Mouse (Mus musculus): ENCODE data around the gene Fut11.

Gene Fut11

GRCm38 (mm10) chr14:20723006-20723405, 28.2 kb downstream of the Fut11 start:
- no peak for DNase-seq

DNA sequence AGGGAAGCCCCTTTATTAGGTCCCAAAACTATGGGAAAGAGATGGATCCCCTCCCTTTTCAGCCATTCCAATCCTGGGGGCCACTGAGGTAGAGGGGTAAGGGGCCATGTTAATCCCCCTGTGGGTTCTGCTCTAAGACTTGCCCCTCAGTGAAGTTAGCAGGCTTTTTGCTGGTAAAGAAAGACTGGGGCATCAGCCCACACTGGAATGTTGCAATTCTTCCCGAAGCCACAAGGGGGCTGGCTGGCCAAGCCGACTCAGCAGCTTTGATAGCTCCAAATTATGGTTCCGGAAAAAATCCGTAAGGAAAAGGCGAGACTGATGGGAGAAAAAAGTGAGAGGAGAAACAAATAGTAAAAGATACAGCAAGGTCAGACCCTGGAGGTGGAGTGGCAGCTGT, 29.3 kb downstream of the Fut11 start:
- peak; percentile 69 for DNase-seq

GRCm38 (mm10) chr14:20725660-20726339, 31.0 kb downstream of the Fut11 start:
- DNase-seq: no peak

DNA sequence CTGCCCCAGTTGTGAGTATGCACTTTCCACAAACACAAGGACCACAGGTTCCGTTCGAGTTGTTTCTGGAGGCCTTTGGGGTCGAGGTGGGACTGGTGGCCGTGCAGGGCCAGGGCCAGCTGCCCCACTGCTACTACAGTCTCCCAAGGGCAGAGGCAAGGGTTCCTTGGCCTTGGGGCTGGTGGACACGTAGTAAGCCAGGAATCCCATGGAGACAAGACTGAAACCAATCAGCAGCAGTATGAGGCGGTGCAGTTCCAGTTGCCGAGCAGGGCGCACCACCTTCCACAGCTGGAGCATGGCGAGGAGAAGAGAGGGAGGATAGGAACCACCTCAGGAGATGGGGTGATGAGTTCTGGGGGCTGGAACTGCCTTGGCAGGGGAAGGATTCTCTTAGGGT, 35.1 kb downstream of the Fut11 start:
- no peak for DNase-seq

GRCm38 (mm10) chr14:20730853-20731602, 36.3 kb downstream of the Fut11 start:
- no peak for DNase-seq

GRCm38 (mm10) chr14:20733041-20733951, 38.5 kb downstream of the Fut11 start:
- no peak for DNase-seq

DNA sequence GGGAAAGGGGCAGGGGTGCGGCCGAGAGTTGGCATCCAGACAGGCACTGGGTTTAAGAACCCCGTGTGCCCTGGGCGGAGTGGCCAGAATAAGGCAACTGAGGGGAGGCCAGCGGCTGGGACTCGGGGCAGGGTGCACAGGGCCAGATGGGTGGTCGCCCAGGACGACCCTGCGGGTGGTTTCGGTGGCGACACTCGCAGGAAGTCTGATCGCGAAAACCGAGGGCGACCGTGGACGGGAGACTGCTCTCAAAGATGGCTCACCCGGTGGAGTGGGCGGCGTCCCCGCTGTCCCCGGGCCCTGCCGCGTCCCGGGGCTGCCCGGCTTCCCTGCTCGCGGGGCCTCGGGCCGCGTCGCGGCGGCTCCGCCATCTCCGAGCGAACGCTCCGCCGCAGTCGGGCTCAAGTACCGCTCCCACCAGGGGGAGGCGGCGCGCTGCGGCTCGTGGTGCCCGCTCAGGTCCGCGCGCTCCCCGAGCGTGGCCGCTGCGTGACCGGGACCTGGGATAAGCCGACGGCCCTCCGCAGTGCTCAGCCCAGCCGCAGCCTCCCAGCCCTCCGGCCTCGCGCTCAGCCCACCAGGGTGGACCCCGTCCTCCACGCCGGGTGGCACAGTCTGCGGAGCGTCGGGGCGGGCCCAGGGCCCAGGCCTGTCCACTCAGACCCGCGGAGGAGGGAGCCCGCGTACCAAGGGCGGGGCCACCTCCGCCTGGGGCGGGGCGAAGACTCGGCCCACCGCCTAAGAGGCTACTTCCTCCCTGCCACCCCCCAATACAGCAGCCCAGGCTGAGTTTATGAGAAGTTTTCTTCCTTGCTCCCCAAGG, 39.4 kb downstream of the Fut11 start, which contains the start of gene Ndst2:
Gene Ndst2 (minus strand): TSS at position 611 of the 823 bp plus-strand sequence.
- DNase-seq: peak; percentile 85

DNA sequence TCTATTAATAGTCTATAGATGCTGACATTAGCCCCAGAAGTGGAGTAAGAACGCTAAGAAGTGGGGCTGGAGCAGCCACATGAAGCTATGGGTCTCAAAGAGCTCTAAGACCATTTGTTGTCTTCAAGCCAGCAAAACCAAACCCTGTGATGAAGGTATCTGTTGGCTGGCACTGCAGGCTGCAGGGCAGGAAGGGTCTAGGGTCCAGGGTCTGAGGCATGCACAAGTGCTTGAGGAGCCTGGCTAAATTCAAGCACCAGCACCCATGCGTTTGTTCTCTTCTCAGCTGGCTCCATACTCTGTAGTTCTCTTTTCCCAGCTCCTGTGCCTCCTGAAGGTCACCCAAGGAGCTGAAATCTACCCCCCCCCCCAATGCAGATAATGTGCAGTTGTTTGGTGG, 40.3 kb downstream of the Fut11 start:
- DNase-seq: no peak

- DNase-seq: no peak
Measured at GRCm38 (mm10) chr14:20735892-20736390, 41.2 kb downstream of the Fut11 start.

DNA sequence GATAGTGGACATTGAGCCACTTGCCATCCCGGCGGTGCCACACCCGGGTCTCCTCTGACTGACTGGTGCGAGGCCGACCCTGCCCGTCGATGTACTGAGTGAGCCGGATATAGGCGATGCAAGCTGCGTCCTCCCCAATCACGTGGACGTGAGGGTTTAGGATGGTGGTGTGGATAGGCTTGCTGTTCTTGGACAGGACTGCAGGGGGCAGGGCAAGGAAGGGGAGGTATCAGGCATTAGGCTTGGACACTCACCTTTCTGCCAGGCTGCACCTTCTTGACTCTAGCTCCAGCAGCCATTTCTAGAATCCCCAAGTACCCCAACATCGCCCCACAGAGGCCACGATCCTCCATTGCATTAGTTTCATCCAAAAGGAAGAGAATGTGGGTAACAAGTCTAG, 42.5 kb downstream of the Fut11 start:
- DNase-seq: peak; percentile 55

DNA sequence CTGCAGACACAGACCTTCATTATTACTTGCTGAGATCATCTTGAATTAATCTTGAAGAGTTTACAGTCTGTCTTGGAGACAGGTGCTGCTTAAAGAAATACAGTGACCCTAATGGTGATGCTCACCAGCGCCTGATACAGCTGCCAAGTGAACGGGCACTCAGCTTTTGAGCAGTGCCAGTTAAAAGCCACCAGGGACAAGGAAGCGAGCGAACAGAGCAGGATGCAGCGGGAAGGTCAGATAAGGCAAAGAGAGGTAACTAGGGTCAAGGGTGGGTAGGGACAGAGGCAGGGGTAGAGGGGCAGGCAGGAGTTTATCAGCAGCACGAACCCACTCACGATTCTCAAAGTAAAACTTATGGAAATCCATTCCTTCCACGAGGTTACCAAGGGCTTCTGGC, 43.7 kb downstream of the Fut11 start:
- no peak for DNase-seq

GRCm38 (mm10) chr14:20741301-20741700, 46.5 kb downstream of the Fut11 start:
- DNase-seq: no peak

- DNase-seq: no peak
Measured at GRCm38 (mm10) chr14:20743614-20744013, 48.8 kb downstream of the Fut11 start.

- no peak for DNase-seq
Measured at GRCm38 (mm10) chr14:20746935-20747334, 52.2 kb downstream of the Fut11 start.

DNA sequence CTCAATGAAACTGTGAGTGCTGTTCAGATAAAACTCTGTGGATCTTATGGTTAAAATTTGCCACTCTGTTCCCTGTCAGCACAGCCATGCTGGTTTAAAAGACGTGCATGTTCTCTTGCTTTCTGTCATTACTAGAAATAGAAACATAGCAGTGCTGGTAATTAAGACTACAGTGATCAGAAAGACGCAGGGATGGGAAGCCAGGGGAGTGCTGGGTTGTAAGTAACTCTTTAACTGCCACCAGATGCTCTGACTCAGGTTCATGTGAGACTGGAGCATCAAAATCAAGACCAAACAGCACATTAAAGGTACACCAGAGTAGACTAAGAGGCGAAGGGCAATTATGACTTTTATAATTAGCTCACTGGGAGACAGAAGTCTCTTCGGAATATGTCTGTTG, 53.6 kb downstream of the Fut11 start:
- DNase-seq: no peak

DNA sequence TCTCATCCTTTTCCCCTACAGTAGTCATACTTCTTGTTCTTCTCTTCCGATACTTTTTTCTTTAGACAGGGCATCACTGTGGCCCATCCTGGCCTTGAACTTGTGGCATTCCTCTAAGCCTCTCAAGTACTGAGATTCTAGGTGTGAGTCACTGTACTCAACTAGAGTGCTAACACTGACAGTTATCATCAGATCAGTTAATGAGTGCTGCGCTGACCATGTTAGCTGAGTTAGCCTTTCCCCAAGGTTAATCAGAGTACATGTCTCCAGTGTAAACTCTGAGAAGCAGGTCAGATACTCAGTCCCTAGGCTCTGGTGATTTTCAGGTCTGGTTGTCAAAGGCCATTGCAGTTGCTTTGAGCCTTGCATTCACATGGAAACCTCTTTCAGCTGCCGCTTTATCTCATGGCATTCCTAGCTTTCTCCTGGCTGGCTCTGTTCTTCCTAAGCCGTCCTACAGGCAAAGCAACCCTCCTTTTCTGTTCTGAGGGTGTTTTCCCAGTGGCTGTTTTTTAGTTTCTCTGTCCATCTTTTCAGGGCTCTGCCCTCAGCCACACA, 54.8 kb downstream of the Fut11 start:
- DNase-seq: no peak

- no peak for DNase-seq
Measured at GRCm38 (mm10) chr14:20750503-20750902, 55.7 kb downstream of the Fut11 start.
